Mouse (Mus musculus): ENCODE data around the gene Cd3d. TPM values are rescaled to one million over a fixed set of nuclear protein-coding genes. Genes with fewer than 3 reads are reported as not detected.

Cd3d gene
- not detected in 2 replicates for total RNA-seq (2012; rRNA removed)

DNA sequence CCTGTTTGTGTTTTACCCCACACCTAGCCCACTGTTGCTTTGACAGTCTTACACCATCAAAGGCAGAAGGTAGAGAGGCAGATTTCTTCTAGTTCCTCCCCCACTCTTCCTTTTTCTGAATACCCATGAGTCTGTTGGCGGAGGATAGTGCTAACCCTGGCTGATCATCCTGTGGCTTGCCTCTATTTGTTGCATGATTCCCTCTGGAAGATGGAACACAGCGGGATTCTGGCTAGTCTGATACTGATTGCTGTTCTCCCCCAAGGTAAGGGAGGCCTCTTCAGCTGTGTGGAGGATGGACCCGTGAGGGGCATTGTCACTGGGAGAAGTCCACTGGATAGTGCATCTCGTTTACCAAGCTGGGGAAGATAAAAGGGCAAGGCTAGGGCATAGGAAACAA is at the start of gene Cd3d:
Cd3d (plus strand) TSS at position 111 of the 400 bp plus-strand sequence.
- no peak for TF ChIP-seq ZNF384 (IDR thresholded peaks at IDR 0.05; ENCODE audit: low read depth, low read length)
- TF ChIP-seq ZC3H11A (IDR thresholded peaks at IDR 0.05; ENCODE audit: borderline replicate concordance, low read depth, low read length), result no peak
- no peak for TF ChIP-seq MAFK (IDR thresholded peaks at IDR 0.05; ENCODE audit: insufficient read depth, low read depth, low read length)
- TF ChIP-seq HCFC1 (IDR thresholded peaks at IDR 0.05; ENCODE audit: borderline replicate concordance, insufficient read depth, low read length), result no peak
- in situ Hi-C loops (cut with MboI; ENCODE audit: low sequenced_read_pairs in 2 of 2, unreplicated experiment in 2 of 2), result no loop called here
- DNase-seq (ENCODE audit: low read depth, low spot score), result no peak
- Histone ChIP-seq H3K27ac (ENCODE audit: insufficient read depth, low read depth, low read length, poor library complexity, severe bottlenecking) (no peak within 1 kb of the TSS), H3K9me3 (ENCODE audit: control insufficient read depth, insufficient read depth, low read depth, low read length) (no peaks in the 10 kb centered on the region), H3K9ac (ENCODE audit: insufficient read depth, low read depth, low read length, poor library complexity, severe bottlenecking) (no peak within 1 kb of the TSS), H3K4me3 (ENCODE audit: insufficient read depth in 1 of 2, low read depth in 1 of 2, low read length in 2 of 2, poor library complexity in 1 of 2, severe bottlenecking in 1 of 2) (no peak within 1 kb of the TSS), H3K36me3 (ENCODE audit: control insufficient read depth, insufficient read depth, low read length, poor library complexity, severe bottlenecking) (no peaks in the 10 kb centered on the region), H3K4me1 (ENCODE audit: control insufficient read depth in 2 of 2, insufficient read depth in 2 of 2, low read length in 2 of 2, poor library complexity in 1 of 2) (peaks cover 0 to 2% of the 10 kb centered on the region in 2 experiments; a peak in 1 of 4 replicates)

DNA sequence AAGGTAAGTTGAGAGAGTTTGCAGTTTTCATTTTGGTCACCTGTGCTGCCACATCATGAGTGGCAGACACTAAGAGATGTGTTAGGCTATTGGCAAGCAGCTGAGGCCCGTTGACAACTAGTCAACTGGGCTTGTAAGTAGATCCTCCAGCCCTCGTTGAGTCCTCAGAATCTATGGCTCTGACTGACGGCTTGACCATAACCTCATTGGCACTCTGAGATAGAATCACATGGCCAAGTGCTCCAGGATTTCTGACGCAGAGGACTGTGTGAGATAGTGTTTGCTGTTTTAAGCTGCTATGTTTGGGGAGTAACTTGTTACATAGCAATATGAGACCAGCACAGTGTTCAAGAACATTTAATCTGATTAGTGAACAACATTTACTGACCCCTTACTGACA is 39.8 kb upstream of the Cd3d start:
- DNase-seq (ENCODE audit: low read depth, low spot score), result no peak
- no peak overlapping the region for H3K9ac ChIP-seq (ENCODE audit: insufficient read depth, low read depth, low read length, poor library complexity, severe bottlenecking)
- no peak overlapping the region for H3K27ac ChIP-seq (ENCODE audit: insufficient read depth, low read depth, low read length, poor library complexity, severe bottlenecking)
- no peak overlapping the region for H3K4me3 ChIP-seq (ENCODE audit: insufficient read depth in 1 of 2, low read depth in 1 of 2, low read length in 2 of 2, poor library complexity in 1 of 2, severe bottlenecking in 1 of 2)
- TF ChIP-seq CHD2 (IDR thresholded peaks at IDR 0.05; ENCODE audit: low read depth, low read length), result no peak
- no peak for TF ChIP-seq HCFC1 (IDR thresholded peaks at IDR 0.05; ENCODE audit: borderline replicate concordance, insufficient read depth, low read length)
- TF ChIP-seq MAFK (IDR thresholded peaks at IDR 0.05; ENCODE audit: insufficient read depth, low read depth, low read length), result no peak
- no peak for TF ChIP-seq ZNF384 (IDR thresholded peaks at IDR 0.05; ENCODE audit: low read depth, low read length)
- TF ChIP-seq ZC3H11A (IDR thresholded peaks at IDR 0.05; ENCODE audit: borderline replicate concordance, low read depth, low read length), result no peak
- H3K9me3 ChIP-seq (ENCODE audit: control insufficient read depth, insufficient read depth, low read depth, low read length), result no peaks in the 10 kb centered on the region
- H3K36me3 ChIP-seq (ENCODE audit: control insufficient read depth, insufficient read depth, low read length, poor library complexity, severe bottlenecking), result peaks cover 16% of the 10 kb centered on the region
- H3K4me1 ChIP-seq (ENCODE audit: control insufficient read depth in 2 of 2, insufficient read depth in 2 of 2, low read length in 2 of 2, poor library complexity in 1 of 2), result no peaks in the 10 kb centered on the region
- in situ Hi-C loops (cut with MboI; ENCODE audit: low sequenced_read_pairs in 2 of 2, unreplicated experiment in 2 of 2), result no loop called here

DNA sequence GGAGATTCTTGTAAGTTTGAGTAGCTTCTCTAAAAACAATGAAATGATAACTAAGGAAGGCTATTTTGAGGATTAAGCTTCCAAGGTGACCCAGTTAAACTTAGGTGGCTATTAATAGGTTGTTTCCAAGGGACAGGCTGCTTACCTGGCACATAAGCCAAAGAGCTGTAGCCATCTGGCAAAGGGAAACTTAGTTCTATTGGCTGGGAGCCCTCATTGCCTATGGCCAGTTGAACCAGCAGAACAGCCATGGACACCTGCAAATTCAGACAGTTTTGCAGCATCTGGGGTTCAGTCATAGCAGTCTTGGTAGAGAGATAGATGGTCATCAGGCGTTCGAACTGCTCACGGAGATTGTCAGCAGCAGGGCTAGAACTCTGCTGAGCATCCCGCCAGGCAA is 39.2 kb upstream of the Cd3d start:
- Histone ChIP-seq H3K9me3 (ENCODE audit: control insufficient read depth, insufficient read depth, low read depth, low read length) (no peaks in the 10 kb centered on the region), H3K4me1 (ENCODE audit: control insufficient read depth in 2 of 2, insufficient read depth in 2 of 2, low read length in 2 of 2, poor library complexity in 1 of 2) (no peaks in the 10 kb centered on the region), H3K36me3 (ENCODE audit: control insufficient read depth, insufficient read depth, low read length, poor library complexity, severe bottlenecking) (peaks cover 18% of the 10 kb centered on the region), H3K27ac (ENCODE audit: insufficient read depth, low read depth, low read length, poor library complexity, severe bottlenecking) (no peak overlapping the region), H3K9ac (ENCODE audit: insufficient read depth, low read depth, low read length, poor library complexity, severe bottlenecking) (no peak overlapping the region), H3K4me3 (ENCODE audit: insufficient read depth in 1 of 2, low read depth in 1 of 2, low read length in 2 of 2, poor library complexity in 1 of 2, severe bottlenecking in 1 of 2) (no peak overlapping the region)
- no peak for DNase-seq (ENCODE audit: low read depth, low spot score)
- TF ChIP-seq MAFK (IDR thresholded peaks at IDR 0.05; ENCODE audit: insufficient read depth, low read depth, low read length) (no peak), HCFC1 (IDR thresholded peaks at IDR 0.05; ENCODE audit: borderline replicate concordance, insufficient read depth, low read length) (no peak), ZC3H11A (IDR thresholded peaks at IDR 0.05; ENCODE audit: borderline replicate concordance, low read depth, low read length) (no peak), CHD2 (IDR thresholded peaks at IDR 0.05; ENCODE audit: low read depth, low read length) (no peak), ZNF384 (IDR thresholded peaks at IDR 0.05; ENCODE audit: low read depth, low read length) (no peak)
- in situ Hi-C loops (cut with MboI; ENCODE audit: low sequenced_read_pairs in 2 of 2, unreplicated experiment in 2 of 2), result no loop called here

DNA sequence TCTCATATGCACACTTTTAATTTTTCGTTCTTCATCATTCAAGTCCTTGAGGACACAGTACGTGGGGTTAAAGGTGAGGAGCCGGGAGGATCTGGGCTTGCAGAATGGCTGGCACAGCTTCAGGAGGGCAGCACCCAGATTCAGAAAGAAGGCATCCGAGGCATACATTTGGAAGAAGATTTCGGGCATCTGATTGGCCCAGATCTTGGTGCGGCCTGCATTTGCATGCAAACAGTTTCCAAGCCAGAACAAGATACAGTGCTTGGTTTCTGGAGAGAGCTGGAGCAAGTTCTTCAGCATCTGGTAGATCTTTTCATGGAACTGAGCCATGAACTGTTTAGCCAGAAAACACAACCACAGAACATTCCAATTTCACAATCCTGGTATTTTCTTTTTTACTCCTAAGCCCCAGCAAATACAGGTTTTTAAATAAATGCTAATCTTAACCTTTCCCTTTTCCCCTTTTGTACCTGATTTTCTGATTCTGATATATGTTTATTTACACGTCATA is 35.3 kb upstream of the Cd3d start:
- Histone ChIP-seq H3K36me3 (ENCODE audit: control insufficient read depth, insufficient read depth, low read length, poor library complexity, severe bottlenecking) (peaks cover 12% of the 10 kb centered on the region), H3K9me3 (ENCODE audit: control insufficient read depth, insufficient read depth, low read depth, low read length) (no peaks in the 10 kb centered on the region), H3K4me3 (ENCODE audit: insufficient read depth in 1 of 2, low read depth in 1 of 2, low read length in 2 of 2, poor library complexity in 1 of 2, severe bottlenecking in 1 of 2) (no peak overlapping the region), H3K4me1 (ENCODE audit: control insufficient read depth in 2 of 2, insufficient read depth in 2 of 2, low read length in 2 of 2, poor library complexity in 1 of 2) (no peaks in the 10 kb centered on the region), H3K27ac (ENCODE audit: insufficient read depth, low read depth, low read length, poor library complexity, severe bottlenecking) (no peak overlapping the region), H3K9ac (ENCODE audit: insufficient read depth, low read depth, low read length, poor library complexity, severe bottlenecking) (no peak overlapping the region)
- TF ChIP-seq ZNF384 (IDR thresholded peaks at IDR 0.05; ENCODE audit: low read depth, low read length) (no peak), CHD2 (IDR thresholded peaks at IDR 0.05; ENCODE audit: low read depth, low read length) (no peak), ZC3H11A (IDR thresholded peaks at IDR 0.05; ENCODE audit: borderline replicate concordance, low read depth, low read length) (no peak), MAFK (IDR thresholded peaks at IDR 0.05; ENCODE audit: insufficient read depth, low read depth, low read length) (no peak), HCFC1 (IDR thresholded peaks at IDR 0.05; ENCODE audit: borderline replicate concordance, insufficient read depth, low read length) (no peak)
- DNase-seq (ENCODE audit: low read depth, low spot score), result no peak
- in situ Hi-C loops (cut with MboI; ENCODE audit: low sequenced_read_pairs in 2 of 2, unreplicated experiment in 2 of 2), result no loop called here

- no peak overlapping the region for H3K9ac ChIP-seq (ENCODE audit: insufficient read depth, low read depth, low read length, poor library complexity, severe bottlenecking)
- no peak overlapping the region for H3K27ac ChIP-seq (ENCODE audit: insufficient read depth, low read depth, low read length, poor library complexity, severe bottlenecking)
- H3K36me3 ChIP-seq (ENCODE audit: control insufficient read depth, insufficient read depth, low read length, poor library complexity, severe bottlenecking), result peaks cover 15% of the 10 kb centered on the region
- DNase-seq (ENCODE audit: low read depth, low spot score), result no peak
- no peaks in the 10 kb centered on the region for H3K4me1 ChIP-seq (ENCODE audit: control insufficient read depth in 2 of 2, insufficient read depth in 2 of 2, low read length in 2 of 2, poor library complexity in 1 of 2)
- no peak for TF ChIP-seq ZNF384 (IDR thresholded peaks at IDR 0.05; ENCODE audit: low read depth, low read length)
- TF ChIP-seq MAFK (IDR thresholded peaks at IDR 0.05; ENCODE audit: insufficient read depth, low read depth, low read length), result no peak
- no peak for TF ChIP-seq HCFC1 (IDR thresholded peaks at IDR 0.05; ENCODE audit: borderline replicate concordance, insufficient read depth, low read length)
- TF ChIP-seq CHD2 (IDR thresholded peaks at IDR 0.05; ENCODE audit: low read depth, low read length), result no peak
- no peak for TF ChIP-seq ZC3H11A (IDR thresholded peaks at IDR 0.05; ENCODE audit: borderline replicate concordance, low read depth, low read length)
- H3K4me3 ChIP-seq (ENCODE audit: insufficient read depth in 1 of 2, low read depth in 1 of 2, low read length in 2 of 2, poor library complexity in 1 of 2, severe bottlenecking in 1 of 2), result no peak overlapping the region
- H3K9me3 ChIP-seq (ENCODE audit: control insufficient read depth, insufficient read depth, low read depth, low read length), result no peaks in the 10 kb centered on the region
- in situ Hi-C loops (cut with MboI; ENCODE audit: low sequenced_read_pairs in 2 of 2, unreplicated experiment in 2 of 2), result no loop called here
Observed at GRCm38 (mm10) chr9:44947836-44948235, 33.8 kb upstream of the Cd3d start.

Data from ES-E14 (cell line).